Mouse (Mus musculus): Measurements from ENCODE around the gene Rgs12.
A peak's percentile ranks its signal among the peaks of the same experiment; 100 is the strongest.

Gene Rgs12

DNA sequence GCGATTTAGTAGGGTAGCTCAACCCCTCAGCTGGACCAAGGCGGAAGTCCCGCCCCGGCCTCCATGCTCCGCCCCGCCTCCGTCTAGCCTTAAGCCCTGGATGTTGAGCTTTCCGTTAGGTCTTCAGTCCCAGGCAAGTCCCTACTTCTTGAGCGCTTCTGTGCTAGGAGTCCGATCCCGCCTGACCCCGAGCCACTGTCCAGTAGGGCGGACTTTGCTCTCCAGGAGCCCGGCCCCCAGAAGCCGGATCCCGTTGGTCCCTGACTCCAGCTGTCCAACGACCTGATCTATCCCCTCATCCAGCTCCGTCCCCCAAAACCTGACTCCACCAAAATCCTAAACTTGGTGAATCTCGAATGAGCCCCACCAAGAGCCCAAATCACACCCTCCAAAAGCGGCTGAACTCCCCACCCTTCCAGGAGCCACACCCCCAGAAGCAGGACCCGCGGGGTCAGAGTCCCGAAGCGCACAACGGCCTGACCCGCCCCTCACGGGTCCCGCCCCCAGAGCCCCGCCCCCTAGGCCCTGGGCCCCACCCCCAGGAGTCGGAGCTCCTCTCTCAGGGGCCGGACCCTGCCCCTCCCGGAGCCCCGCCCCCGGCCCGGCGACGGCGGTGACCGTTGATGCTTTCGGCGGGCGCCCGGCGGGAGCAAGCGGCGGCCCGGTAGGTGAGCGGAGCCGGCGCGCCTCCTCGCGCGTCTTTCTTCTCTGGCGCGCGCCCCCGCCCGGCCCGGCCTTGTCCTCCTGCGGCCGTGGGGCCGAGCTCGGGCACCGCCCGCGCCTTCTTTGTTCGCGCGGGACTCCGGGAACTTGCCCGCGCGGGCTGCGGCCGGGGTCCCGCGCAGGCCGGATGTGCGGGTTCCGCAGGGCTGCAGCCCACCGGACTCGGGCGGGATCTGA is at the start of gene Rgs12:
Gene Rgs12, plus strand, starts transcription at position 585 of the 900 bp plus-strand sequence.
- peak; percentile 92 for DNase-seq (ENCODE audit: low spot score)

GRCm38 (mm10) chr5:34899787-34900469 is 49.3 kb upstream of the Rgs12 start:
- DNase-seq (ENCODE audit: low spot score), result no peak

DNA sequence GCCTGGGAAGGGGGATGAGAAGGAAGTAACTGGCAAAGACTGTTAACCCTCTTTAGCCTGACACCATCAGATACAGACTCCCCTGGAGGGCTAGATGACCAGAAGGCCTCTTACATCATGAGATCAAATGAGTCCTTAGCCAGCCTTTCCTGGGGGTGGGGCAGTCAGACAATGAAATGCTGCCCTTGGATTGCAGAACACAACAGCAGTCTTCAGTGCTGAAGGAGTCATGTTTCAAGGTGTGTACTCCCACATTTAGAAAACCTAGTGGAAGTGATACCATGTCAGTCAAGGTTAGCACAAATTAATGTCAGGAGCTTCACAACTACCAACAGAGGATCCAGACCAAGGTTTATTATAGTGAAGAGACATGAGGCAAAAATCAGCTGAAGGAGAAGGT is 46.9 kb upstream of the Rgs12 start:
- DNase-seq (ENCODE audit: low spot score), result no peak

DNA sequence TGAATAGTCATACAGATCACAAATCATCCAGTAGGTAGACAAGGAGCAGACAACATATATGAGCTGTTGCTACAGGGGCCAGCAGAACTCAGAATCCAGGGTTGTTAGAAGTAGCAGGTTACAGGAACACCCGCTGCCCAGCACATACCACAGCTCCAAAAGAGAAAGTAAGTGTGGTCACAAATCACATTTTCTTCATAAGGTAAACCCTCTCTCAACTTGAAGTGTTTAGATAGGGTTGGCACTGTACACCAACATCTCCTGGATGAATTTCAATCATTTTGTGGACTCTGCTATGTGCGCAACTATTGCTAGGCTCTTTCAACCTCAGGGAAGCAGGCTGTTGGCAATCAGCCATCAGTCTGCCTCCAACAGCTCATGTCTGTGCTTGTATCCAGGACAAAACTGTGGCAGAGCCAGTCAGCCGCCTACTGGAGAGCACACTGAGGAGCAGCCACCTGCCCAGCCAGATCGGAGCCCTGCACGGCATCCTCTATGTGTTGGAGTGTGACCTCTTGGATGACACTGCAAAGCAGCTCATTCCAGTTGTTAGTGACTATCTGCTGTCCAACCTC is 46.3 kb upstream of the Rgs12 start:
- DNase-seq (ENCODE audit: low spot score), result peak; percentile 66

- DNase-seq (ENCODE audit: low spot score), result no peak
Measured at GRCm38 (mm10) chr5:34904412-34904811, 44.8 kb upstream of the Rgs12 start.

DNA sequence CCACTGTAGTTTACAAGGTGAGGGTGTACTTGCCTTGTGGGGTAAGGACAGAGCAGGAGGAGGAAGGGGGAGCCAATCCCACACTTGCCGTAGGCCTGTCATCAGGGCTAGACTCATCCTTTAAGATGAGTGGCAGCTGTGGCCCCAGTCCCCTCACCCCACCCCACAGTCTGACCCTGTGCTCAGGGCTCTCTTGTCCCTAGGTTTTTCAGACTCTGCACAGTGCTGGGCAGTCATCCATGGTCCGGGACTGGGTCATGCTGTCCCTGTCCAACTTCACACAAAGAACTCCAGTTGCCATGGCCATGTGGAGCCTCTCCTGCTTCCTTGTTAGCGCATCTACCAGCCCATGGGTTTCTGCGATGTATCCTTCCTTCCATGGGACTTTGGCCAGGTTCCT is 42.0 kb upstream of the Rgs12 start:
- DNase-seq (ENCODE audit: low spot score), result no peak

DNA sequence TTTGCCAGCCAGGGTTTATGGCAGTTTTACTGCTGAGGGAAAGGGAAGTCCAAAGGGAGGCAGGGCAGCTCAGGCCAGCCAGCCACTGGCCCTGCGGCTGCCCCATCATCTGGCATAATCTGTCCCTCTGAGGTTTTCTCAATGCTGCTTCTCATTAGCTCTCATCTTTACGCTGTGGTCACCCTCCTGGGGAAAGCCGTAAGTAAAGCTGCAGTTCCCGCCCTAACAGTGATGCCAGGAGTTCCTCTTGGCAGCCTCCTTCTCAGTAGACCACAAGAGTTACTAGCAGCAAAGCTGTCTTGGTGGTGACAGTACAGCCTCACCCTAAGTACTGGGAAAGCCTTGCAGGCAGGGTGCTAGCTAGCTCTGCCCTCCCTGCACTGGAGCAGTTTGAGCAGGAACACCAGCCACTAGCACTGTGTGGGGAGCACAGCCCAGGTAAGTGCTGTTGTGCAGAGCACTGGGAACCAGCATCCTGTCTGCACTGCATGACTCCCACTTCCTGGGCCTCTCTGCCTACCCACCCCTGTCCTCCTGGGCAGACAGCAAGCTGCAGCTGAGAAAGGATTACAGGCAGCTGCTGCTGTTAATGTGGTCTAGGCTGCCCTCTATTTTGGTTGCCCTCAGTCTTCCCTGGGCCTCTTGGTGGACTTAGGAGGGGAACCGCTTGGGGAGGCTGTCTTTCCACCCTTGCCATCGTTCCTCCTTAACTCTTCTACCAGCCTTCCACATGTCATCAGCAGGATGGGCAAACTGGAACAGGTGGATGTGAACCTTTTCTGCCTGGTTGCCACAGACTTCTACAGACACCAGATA is 41.1 kb upstream of the Rgs12 start, which contains the start of gene Msantd1:
Gene Msantd1, plus strand, starts transcription at position 103 of the 816 bp plus-strand sequence.
- no peak for DNase-seq (ENCODE audit: low spot score)

DNA sequence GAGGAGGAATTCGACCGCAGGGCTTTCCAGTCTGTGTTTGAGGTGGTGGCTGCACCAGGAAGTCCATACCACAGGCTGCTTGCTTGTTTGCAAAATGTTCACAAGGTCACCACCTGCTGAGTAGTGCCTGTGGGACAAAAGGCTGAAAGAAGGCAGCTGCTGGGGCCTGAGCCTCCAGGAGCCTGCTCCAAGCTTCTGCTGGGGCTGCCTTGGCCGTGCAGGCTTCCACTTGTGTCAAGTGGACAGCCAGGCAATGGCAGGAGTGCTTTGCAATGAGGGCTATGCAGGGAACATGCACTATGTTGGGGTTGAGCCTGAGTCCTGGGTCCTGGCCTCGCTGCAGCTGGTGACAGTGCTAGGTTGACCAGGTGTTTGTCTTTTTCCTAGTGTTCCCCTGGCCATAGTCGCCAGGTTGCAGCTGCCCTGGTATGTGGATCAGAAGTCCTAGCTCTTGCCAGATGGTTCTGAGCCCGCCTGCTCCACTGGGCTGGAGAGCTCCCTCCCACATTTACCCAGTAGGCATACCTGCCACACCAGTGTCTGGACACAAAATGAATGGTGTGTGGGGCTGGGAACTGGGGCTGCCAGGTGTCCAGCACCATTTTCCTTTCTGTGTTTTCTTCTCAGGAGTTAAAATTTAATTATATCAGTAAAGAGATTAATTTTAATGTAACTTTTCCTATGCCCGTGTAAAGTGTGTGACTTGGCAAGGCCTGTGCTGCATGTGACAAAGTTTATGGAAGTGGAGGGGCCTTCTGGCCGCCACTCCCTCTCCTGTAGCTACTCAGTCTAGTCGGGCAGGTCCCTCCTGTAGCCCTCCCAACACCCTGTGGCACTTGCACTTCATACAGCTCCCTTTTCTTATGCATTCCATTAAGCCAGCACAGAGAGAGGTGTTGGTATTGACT is 40.3 kb upstream of the Rgs12 start:
- DNase-seq (ENCODE audit: low spot score), result no peak

- no peak for DNase-seq (ENCODE audit: low spot score)
Measured at GRCm38 (mm10) chr5:34909634-34910503, 39.4 kb upstream of the Rgs12 start.

DNA sequence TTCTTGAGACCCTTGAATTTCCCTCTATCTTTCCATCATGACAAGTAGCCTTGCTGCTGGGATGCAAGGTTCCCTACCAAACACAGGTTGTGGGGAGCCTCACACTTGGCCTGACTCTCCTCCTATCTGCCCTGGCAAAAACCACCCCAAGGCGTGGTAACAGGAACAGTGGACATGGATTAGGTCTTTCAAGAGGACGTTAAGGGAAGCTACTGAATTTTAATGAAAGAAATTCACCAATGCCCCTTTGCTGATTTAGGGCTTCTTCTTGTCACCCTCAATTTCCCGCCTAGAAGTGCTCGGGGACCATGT is 38.8 kb upstream of the Rgs12 start:
- DNase-seq (ENCODE audit: low spot score), result no peak

DNA sequence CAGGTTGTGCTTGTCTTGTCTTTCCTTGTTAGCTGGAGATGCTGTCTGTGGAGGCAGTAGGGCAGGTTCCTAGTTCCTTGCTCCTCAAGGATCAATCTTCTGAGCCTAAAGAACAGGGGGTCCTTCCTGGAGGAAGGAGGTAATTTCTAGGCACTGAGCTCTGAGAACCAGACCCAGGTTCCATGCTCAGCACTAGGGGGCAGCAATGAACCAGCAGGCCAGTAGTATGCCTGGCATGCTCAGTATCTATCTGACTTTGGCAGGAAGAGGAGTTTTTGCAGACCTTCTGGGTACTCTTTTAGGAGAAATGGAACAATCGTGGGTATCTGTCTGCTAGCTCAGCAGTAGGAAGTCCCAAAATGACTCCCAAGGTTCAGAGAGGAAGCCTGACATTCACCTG is 33.4 kb upstream of the Rgs12 start:
- DNase-seq (ENCODE audit: low spot score), result peak; percentile 87

GRCm38 (mm10) chr5:34917234-34917655 is 32.0 kb upstream of the Rgs12 start:
- no peak for DNase-seq (ENCODE audit: low spot score)

- DNase-seq (ENCODE audit: low spot score), result no peak
Measured at GRCm38 (mm10) chr5:34918785-34919184, 30.5 kb upstream of the Rgs12 start.

DNA sequence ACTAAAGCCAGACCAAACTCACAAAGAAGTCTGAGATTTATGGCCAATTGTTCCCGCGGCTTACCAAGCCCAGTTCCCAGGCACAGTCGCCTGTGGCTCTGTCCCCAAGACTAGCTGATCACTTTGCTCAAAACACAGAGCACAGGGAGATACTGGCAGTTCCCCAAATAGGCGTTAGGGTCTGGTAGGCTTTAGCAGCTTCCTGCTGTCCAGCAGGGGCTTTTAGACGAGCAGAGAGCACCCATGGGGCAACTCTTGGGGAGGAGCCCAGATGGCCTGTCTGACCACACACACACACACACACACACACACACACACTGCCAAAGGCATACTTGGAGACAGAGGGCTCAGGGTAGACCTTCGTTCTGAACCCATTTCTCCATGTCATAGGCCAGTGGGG is 26.7 kb upstream of the Rgs12 start:
- no peak for DNase-seq (ENCODE audit: low spot score)

- no peak for DNase-seq (ENCODE audit: low spot score)
Measured at GRCm38 (mm10) chr5:34923920-34924319, 25.3 kb upstream of the Rgs12 start.

DNA sequence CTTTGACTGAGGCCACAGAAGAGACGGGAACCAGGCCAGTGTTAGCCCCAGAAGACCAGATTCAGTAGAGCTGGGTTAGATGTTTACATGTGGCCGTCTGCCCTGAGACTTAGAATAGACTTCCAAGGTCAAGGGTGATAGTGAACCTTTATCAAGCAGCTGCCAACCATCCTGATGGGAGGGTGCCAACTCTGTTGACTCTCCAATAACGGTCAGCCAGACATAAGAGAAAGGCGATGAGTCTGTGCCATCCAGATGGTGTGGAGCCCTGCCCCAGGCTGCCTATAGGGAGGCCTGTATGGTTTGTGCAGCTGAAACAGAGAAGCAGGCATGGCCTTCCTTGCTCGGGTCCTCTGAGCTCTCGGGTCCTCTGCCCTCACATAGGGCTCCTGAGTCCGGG is 24.7 kb upstream of the Rgs12 start:
- no peak for DNase-seq (ENCODE audit: low spot score)

GRCm38 (mm10) chr5:34927648-34928047 is 21.6 kb upstream of the Rgs12 start:
- no peak for DNase-seq (ENCODE audit: low spot score)

DNA sequence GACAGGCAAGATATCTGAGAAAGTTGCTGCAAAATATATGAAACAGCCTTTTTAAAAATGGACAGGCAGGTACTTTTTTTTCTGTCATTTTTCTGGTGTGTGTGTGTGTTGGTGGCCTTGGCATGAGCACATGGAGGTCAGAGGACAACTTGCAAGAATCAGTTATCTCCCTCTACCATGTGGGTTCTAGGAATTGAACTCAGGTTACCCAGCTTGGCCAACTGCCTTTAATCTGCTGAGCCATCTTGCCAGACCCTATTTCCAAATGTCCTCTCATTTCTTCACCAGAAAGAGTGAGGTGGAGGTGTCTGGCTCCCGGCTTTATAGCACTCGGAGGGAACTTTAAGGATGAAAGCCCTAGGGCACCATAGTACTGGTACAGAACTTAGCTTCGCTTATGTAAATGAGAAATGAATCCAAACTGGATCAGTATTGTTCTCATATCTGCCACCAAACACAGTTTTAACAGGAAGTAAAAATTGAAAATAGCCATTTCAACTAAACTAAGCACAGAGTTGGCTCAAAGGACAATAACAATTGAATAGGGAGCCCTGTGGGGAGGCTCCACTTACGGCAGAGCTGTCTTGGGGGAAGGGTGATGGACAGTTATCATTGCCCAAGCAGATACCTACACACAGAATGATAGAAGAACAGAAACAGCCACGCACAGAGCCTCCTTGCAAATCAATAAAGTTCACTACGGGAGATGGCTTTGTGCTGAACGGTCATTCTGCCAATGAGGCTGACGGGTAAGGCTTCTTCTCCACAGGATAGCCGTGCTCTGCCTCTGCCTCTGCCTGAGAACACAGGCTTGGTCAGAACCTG is 18.9 kb upstream of the Rgs12 start:
- no peak for DNase-seq (ENCODE audit: low spot score)

DNA sequence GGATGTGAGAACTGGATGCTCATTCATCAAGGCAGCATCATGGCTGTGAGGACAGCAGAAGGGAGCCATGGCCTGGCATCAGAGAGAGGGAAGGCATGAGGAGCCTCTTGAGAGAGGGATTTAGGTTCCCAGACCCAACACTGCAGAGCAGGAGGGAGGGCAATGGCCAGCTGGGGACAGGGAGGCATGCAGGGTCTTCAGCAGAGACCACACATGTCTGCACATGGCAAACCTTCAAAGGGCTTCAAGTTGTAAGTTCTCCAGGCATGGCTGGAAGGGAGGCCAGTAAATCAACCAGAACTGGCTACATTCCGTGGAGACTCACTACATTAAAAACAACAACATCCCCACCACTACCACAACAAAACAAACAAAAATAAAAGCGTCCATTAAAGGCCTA is 18.2 kb upstream of the Rgs12 start:
- no peak for DNase-seq (ENCODE audit: low spot score)
